Mouse (Mus musculus): ENCODE results near the gene Polr1d. TPM values are rescaled to one million over a fixed set of nuclear protein-coding genes. Genes with fewer than 3 reads are reported as not detected.

Polr1d gene
- polyA plus RNA-seq, 1 experiment from 2014 or later, result 148 TPM

GRCm38 (mm10) chr5:147073805-147074204, 3.0 kb upstream of the Polr1d start:
- Histone ChIP-seq H3K27me3 (ENCODE audit: control insufficient read depth, insufficient read depth, low read length) (no peaks in the 10 kb centered on the region), H3K4me3 (ENCODE audit: low read depth, low read length) (no peak overlapping the region), H3K4me1 (ENCODE audit: control insufficient read depth, insufficient read depth, low read length) (peaks cover 51% of the 10 kb centered on the region), H3K4me2 (replicated peaks; ENCODE audit: low read depth, low read length) (no peak overlapping the region), H3K27ac (ENCODE audit: low read length) (no peak overlapping the region), H3K9ac (replicated peaks; ENCODE audit: low read depth, low read length) (no peak overlapping the region), H3K9me3 (ENCODE audit: control insufficient read depth, low read depth, low read length) (no peaks in the 10 kb centered on the region), H3K36me3 (ENCODE audit: control insufficient read depth, insufficient read depth, low read length) (no peaks in the 10 kb centered on the region)
- ATAC-seq (ENCODE audit: insufficient number of reproducible peaks, insufficient read depth, low FRiP score, low read depth), result no peak
- 80% methylated on average over 6 of the region's 6 CpGs for WGBS

GRCm38 (mm10) chr5:147075103-147076025, 1.5 kb upstream of the Polr1d start:
- peak overlapping the region; percentile 52 for H3K4me3 ChIP-seq (ENCODE audit: low read depth, low read length)
- no peaks in the 10 kb centered on the region for H3K9me3 ChIP-seq (ENCODE audit: control insufficient read depth, low read depth, low read length)
- H3K4me1 ChIP-seq (ENCODE audit: control insufficient read depth, insufficient read depth, low read length), result peaks cover 41% of the 10 kb centered on the region
- H3K9ac ChIP-seq (replicated peaks; ENCODE audit: low read depth, low read length), result peak overlapping the region; percentile 69
- no peak for ATAC-seq (ENCODE audit: insufficient number of reproducible peaks, insufficient read depth, low FRiP score, low read depth)
- peak overlapping the region; percentile 46 for H3K4me2 ChIP-seq (replicated peaks; ENCODE audit: low read depth, low read length)
- no peaks in the 10 kb centered on the region for H3K27me3 ChIP-seq (ENCODE audit: control insufficient read depth, insufficient read depth, low read length)
- H3K27ac ChIP-seq (ENCODE audit: low read length), result peak overlapping the region; percentile 96
- WGBS, result 6% methylated on average over 21 of the region's 21 CpGs
- no peaks in the 10 kb centered on the region for H3K36me3 ChIP-seq (ENCODE audit: control insufficient read depth, insufficient read depth, low read length)

- no peaks in the 10 kb centered on the region for H3K9me3 ChIP-seq (ENCODE audit: control insufficient read depth, low read depth, low read length)
Measured at GRCm38 (mm10) chr5:147076026-147076798, 638 bp upstream of the Polr1d start, which contains the start of gene Lnx2. TSS of gene Lnx2 (minus strand) at chr5:147076586.

GRCm38 (mm10) chr5:147077305-147078034, 620 bp downstream of the Polr1d start:
- under 1% methylated on average over 56 of the region's 57 CpGs for WGBS

More at GRCm38 (mm10) chr5:147076026-147076798, 638 bp upstream of the Polr1d start, which contains the start of gene Lnx2:
- Histone ChIP-seq H3K9ac (replicated peaks; ENCODE audit: low read depth, low read length) (peak within 1 kb of the TSS; percentile 69), H3K27me3 (ENCODE audit: control insufficient read depth, insufficient read depth, low read length) (no peaks in the 10 kb centered on the region), H3K36me3 (ENCODE audit: control insufficient read depth, insufficient read depth, low read length) (no peaks in the 10 kb centered on the region), H3K4me2 (replicated peaks; ENCODE audit: low read depth, low read length) (peak within 1 kb of the TSS; percentile 96), H3K4me1 (ENCODE audit: control insufficient read depth, insufficient read depth, low read length) (peaks cover 33% of the 10 kb centered on the region), H3K27ac (ENCODE audit: low read length) (peak within 1 kb of the TSS; percentile 96), H3K4me3 (ENCODE audit: low read depth, low read length) (peak within 1 kb of the TSS; percentile 52)
- ATAC-seq (ENCODE audit: insufficient number of reproducible peaks, insufficient read depth, low FRiP score, low read depth), result peak; percentile 98
- under 1% methylated on average over 65 of the region's 65 CpGs for WGBS

GRCm38 (mm10) chr5:147078110-147078900, 1.5 kb downstream of the Polr1d start:
- Histone ChIP-seq H3K9ac (replicated peaks; ENCODE audit: low read depth, low read length) (peak overlapping the region; percentile 58; the same call in 1 of the 2 replicates), H3K27ac (ENCODE audit: low read length) (no peak overlapping the region; the same call in 1 of the 2 replicates), H3K9me3 (ENCODE audit: control insufficient read depth, low read depth, low read length) (no peaks in the 10 kb centered on the region), H3K4me2 (replicated peaks; ENCODE audit: low read depth, low read length) (peak overlapping the region; percentile 96), H3K4me3 (ENCODE audit: low read depth, low read length) (peak overlapping the region; percentile 52), H3K36me3 (ENCODE audit: control insufficient read depth, insufficient read depth, low read length) (0 out of 2 replicates have a peak, but pooled peaks cover 2% of the 10 kb centered on the region), H3K4me1 (ENCODE audit: control insufficient read depth, insufficient read depth, low read length) (peaks cover 21% of the 10 kb centered on the region), H3K27me3 (ENCODE audit: control insufficient read depth, insufficient read depth, low read length) (no peaks in the 10 kb centered on the region)
- ATAC-seq (ENCODE audit: insufficient number of reproducible peaks, insufficient read depth, low FRiP score, low read depth), result no peak
- 55% methylated on average over 11 of the region's 11 CpGs for WGBS

More at GRCm38 (mm10) chr5:147077305-147078034, 620 bp downstream of the Polr1d start:
- H3K9ac ChIP-seq (replicated peaks; ENCODE audit: low read depth, low read length), result peak overlapping the region; percentile 58; the same call in 1 of the 2 replicates
- H3K27ac ChIP-seq (ENCODE audit: low read length), result peak overlapping the region; percentile 95
- 0 out of 2 replicates have a peak, but pooled peaks cover 2% of the 10 kb centered on the region for H3K36me3 ChIP-seq (ENCODE audit: control insufficient read depth, insufficient read depth, low read length)
- H3K27me3 ChIP-seq (ENCODE audit: control insufficient read depth, insufficient read depth, low read length), result no peaks in the 10 kb centered on the region
- peaks cover 26% of the 10 kb centered on the region for H3K4me1 ChIP-seq (ENCODE audit: control insufficient read depth, insufficient read depth, low read length)
- H3K4me3 ChIP-seq (ENCODE audit: low read depth, low read length), result peak overlapping the region; percentile 52
- no peaks in the 10 kb centered on the region for H3K9me3 ChIP-seq (ENCODE audit: control insufficient read depth, low read depth, low read length)
- peak; percentile 76 for ATAC-seq (ENCODE audit: insufficient number of reproducible peaks, insufficient read depth, low FRiP score, low read depth)
- peak overlapping the region; percentile 96 for H3K4me2 ChIP-seq (replicated peaks; ENCODE audit: low read depth, low read length)

GRCm38 (mm10) chr5:147085201-147085894, 8.5 kb downstream of the Polr1d start:
- ATAC-seq (ENCODE audit: insufficient number of reproducible peaks, insufficient read depth, low FRiP score, low read depth), result no peak
- Histone ChIP-seq H3K9ac (replicated peaks; ENCODE audit: low read depth, low read length) (no peak overlapping the region), H3K4me2 (replicated peaks; ENCODE audit: low read depth, low read length) (no peak overlapping the region), H3K4me3 (ENCODE audit: low read depth, low read length) (no peak overlapping the region), H3K9me3 (ENCODE audit: control insufficient read depth, low read depth, low read length) (no peaks in the 10 kb centered on the region), H3K36me3 (ENCODE audit: control insufficient read depth, insufficient read depth, low read length) (peaks cover 6% of the 10 kb centered on the region; the same call in 1 of the 2 replicates), H3K27ac (ENCODE audit: low read length) (no peak overlapping the region), H3K27me3 (ENCODE audit: control insufficient read depth, insufficient read depth, low read length) (no peaks in the 10 kb centered on the region), H3K4me1 (ENCODE audit: control insufficient read depth, insufficient read depth, low read length) (no peaks in the 10 kb centered on the region)
- 84% methylated on average over 9 of the region's 9 CpGs for WGBS

GRCm38 (mm10) chr5:147086816-147087215, 10.0 kb downstream of the Polr1d start:
- no peak for ATAC-seq (ENCODE audit: insufficient number of reproducible peaks, insufficient read depth, low FRiP score, low read depth)
- H3K4me3 ChIP-seq (ENCODE audit: low read depth, low read length), result no peak overlapping the region
- H3K4me2 ChIP-seq (replicated peaks; ENCODE audit: low read depth, low read length), result no peak overlapping the region
- WGBS, result 93% methylated on average over 4 of the region's 4 CpGs
- H3K9me3 ChIP-seq (ENCODE audit: control insufficient read depth, low read depth, low read length), result no peaks in the 10 kb centered on the region
- H3K4me1 ChIP-seq (ENCODE audit: control insufficient read depth, insufficient read depth, low read length), result no peaks in the 10 kb centered on the region
- peaks cover 6% of the 10 kb centered on the region; the same call in 1 of the 2 replicates for H3K36me3 ChIP-seq (ENCODE audit: control insufficient read depth, insufficient read depth, low read length)
- H3K9ac ChIP-seq (replicated peaks; ENCODE audit: low read depth, low read length), result no peak overlapping the region
- H3K27me3 ChIP-seq (ENCODE audit: control insufficient read depth, insufficient read depth, low read length), result no peaks in the 10 kb centered on the region
- H3K27ac ChIP-seq (ENCODE audit: low read length), result no peak overlapping the region
